Mouse (Mus musculus) spleen, adult 2 months (tissue): ENCODE measurements around the gene Hist1h2br.
"Not testable (repeated sequence)": the region's sequence is repeated elsewhere in the genome, so short reads cannot be mapped to it uniquely, and the experiment has no call there.

Source experiments
- CTCF ChIP-seq: fragments of 200-500 bp; IDR thresholded peaks from 2 replicates; pipeline ENCODE4 v1.5.1; 2011; ENCODE audit warnings: mild to moderate bottlenecking, inconsistent platforms; ENCODE audit not compliant: insufficient read depth, insufficient read length, insufficient replicate concordance; ENCODE audit errors: extremely low read depth
- POLR2A ChIP-seq: fragments of 200-500 bp; IDR thresholded peaks from 2 replicates; pipeline ENCODE4 v1.6.1; 2011; ENCODE audit warnings: low read depth, low read length, inconsistent platforms

GRCm38 (mm10) chr13:21812092-21812491 is 21.5 kb upstream of the Hist1h2br start:
- not testable (repeated sequence) for TF ChIP-seq CTCF, POLR2A
